Mouse (Mus musculus): ENCODE data around the gene Armc9. TPM values are rescaled to one million over a fixed set of nuclear protein-coding genes. Genes with fewer than 3 reads are reported as not detected.

Gene Armc9
- polyA plus RNA-seq, 1 experiment from 2014 or later: 32.5 TPM

GRCm38 (mm10) chr1:86228653-86229052 is 74.1 kb downstream of the Armc9 start:
- Histone ChIP-seq H3K36me3 (no peaks in the 10 kb centered on the region), H3K27me3 (no peaks in the 10 kb centered on the region), H3K9ac (replicated peaks) (no peak overlapping the region), H3K4me3 (replicated peaks) (no peak overlapping the region), H3K4me1 (replicated peaks) (peaks cover 6% of the 10 kb centered on the region; the same call in 1 of the 2 replicates), H3K9me3 (no peaks in the 10 kb centered on the region), H3K27ac (no peak overlapping the region), H3K4me2 (no peak overlapping the region)
- ATAC-seq (ENCODE audit: insufficient number of reproducible peaks, insufficient read depth, low FRiP score, low TSS enrichment, low read depth): no peak
- WGBS: 89% methylated on average over 8 of the region's 8 CpGs

GRCm38 (mm10) chr1:86229184-86229829 is 74.7 kb downstream of the Armc9 start:
- Histone ChIP-seq H3K4me2 (no peak overlapping the region), H3K27me3 (no peaks in the 10 kb centered on the region), H3K36me3 (no peaks in the 10 kb centered on the region), H3K9ac (replicated peaks) (no peak overlapping the region), H3K4me1 (replicated peaks) (peaks cover 12% of the 10 kb centered on the region; the same call in 1 of the 2 replicates), H3K27ac (no peak overlapping the region), H3K9me3 (no peaks in the 10 kb centered on the region), H3K4me3 (replicated peaks) (no peak overlapping the region)
- ATAC-seq (ENCODE audit: insufficient number of reproducible peaks, insufficient read depth, low FRiP score, low TSS enrichment, low read depth): no peak
- 91% methylated on average over 9 of the region's 9 CpGs for WGBS

DNA sequence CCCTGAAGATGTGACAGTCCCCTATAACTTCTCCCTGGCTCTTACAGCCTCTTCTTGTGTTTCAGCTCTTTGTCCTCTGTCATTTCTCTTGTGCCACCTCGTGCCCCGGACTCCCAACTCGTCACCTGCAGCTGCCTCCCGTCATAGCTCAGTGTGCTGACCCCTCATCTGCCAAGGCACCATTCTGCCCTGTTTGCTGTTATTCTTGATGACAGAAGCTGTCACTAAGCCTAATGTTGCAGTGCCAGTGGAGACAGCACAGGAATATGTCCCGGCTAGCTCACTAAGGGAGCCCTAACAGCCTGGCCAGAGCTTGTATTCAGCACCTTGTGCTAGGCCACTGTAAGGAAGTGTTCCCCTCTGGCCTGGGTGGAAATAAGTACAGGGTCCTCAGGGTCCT is 78.1 kb downstream of the Armc9 start:
- Histone ChIP-seq H3K36me3 (no peaks in the 10 kb centered on the region), H3K9ac (replicated peaks) (no peak overlapping the region), H3K27me3 (no peaks in the 10 kb centered on the region), H3K9me3 (no peaks in the 10 kb centered on the region), H3K4me1 (replicated peaks) (peaks cover 12% of the 10 kb centered on the region; the same call in 1 of the 2 replicates), H3K4me2 (no peak overlapping the region), H3K27ac (no peak overlapping the region), H3K4me3 (replicated peaks) (no peak overlapping the region)
- no peak for ATAC-seq (ENCODE audit: insufficient number of reproducible peaks, insufficient read depth, low FRiP score, low TSS enrichment, low read depth)
- WGBS: 84% methylated on average over 5 of the region's 5 CpGs

- Histone ChIP-seq H3K36me3 (no peaks in the 10 kb centered on the region), H3K27ac (no peak overlapping the region), H3K4me3 (replicated peaks) (no peak overlapping the region), H3K4me2 (no peak overlapping the region), H3K9ac (replicated peaks) (no peak overlapping the region), H3K9me3 (no peaks in the 10 kb centered on the region), H3K27me3 (no peaks in the 10 kb centered on the region), H3K4me1 (replicated peaks) (peaks cover 18% of the 10 kb centered on the region; the same call in 1 of the 2 replicates)
- 66% methylated on average over 4 of the region's 4 CpGs for WGBS
- no peak for ATAC-seq (ENCODE audit: insufficient number of reproducible peaks, insufficient read depth, low FRiP score, low TSS enrichment, low read depth)
These were observed 79.2 kb downstream of the Armc9 start for GRCm38 (mm10) chr1:86233808-86234207.

GRCm38 (mm10) chr1:86235118-86235517 is 80.5 kb downstream of the Armc9 start:
- Histone ChIP-seq H3K9ac (replicated peaks) (no peak overlapping the region), H3K4me2 (no peak overlapping the region), H3K27ac (no peak overlapping the region), H3K9me3 (no peaks in the 10 kb centered on the region), H3K4me1 (replicated peaks) (peaks cover 31% of the 10 kb centered on the region; the same call in 1 of the 2 replicates), H3K36me3 (no peaks in the 10 kb centered on the region), H3K4me3 (replicated peaks) (no peak overlapping the region), H3K27me3 (no peaks in the 10 kb centered on the region)
- 84% methylated on average over 10 of the region's 10 CpGs for WGBS
- ATAC-seq (ENCODE audit: insufficient number of reproducible peaks, insufficient read depth, low FRiP score, low TSS enrichment, low read depth): no peak

DNA sequence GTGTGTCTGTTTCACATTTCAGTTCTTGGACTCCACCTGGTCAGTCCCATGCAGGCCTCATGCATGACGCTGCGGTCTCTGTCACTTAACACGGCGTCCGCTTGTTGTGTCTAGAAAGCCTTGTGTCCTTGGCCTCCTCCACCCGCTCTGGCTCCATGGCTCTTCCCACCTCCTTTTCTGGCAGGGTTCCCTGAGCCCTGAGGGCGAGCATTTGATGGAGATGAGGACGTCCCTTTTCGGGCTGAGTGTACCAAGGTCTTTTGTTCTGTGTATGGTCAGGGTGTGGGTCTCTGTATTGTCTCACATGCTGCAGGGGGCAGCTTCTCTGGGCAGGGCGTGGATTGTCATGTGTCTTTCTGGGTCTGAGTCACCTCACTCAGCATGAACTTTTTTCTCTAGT is 81.9 kb downstream of the Armc9 start:
- H3K27ac ChIP-seq: no peak overlapping the region
- 88% methylated on average over 10 of the region's 10 CpGs for WGBS
- H3K4me3 ChIP-seq (replicated peaks): no peak overlapping the region
- no peak overlapping the region for H3K9ac ChIP-seq (replicated peaks)
- no peaks in the 10 kb centered on the region for H3K27me3 ChIP-seq
- H3K36me3 ChIP-seq: no peaks in the 10 kb centered on the region
- no peak overlapping the region for H3K4me2 ChIP-seq
- no peaks in the 10 kb centered on the region for H3K9me3 ChIP-seq
- ATAC-seq (ENCODE audit: insufficient number of reproducible peaks, insufficient read depth, low FRiP score, low TSS enrichment, low read depth): no peak
- H3K4me1 ChIP-seq (replicated peaks): peaks cover 31% of the 10 kb centered on the region; the same call in 1 of the 2 replicates

DNA sequence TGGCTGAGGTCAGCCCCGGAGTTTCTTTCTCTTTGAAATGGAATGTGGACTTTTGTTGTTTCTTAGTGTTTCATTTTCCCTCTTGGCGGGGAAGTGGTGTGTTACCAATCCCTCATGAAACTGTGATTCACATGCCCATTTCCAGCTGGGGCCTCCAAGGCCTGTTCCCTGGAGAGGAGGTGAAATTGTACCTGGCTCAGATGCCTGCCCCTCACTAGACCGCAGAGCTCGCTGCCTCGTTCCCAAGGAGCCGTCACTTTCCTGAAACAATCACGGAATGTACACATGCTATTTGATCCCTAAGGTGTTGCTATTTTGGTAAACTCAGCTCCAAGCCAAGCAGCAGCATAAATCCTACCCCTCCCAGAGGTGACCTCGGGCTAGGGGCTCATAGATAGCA is 84.4 kb downstream of the Armc9 start:
- no peaks in the 10 kb centered on the region for H3K36me3 ChIP-seq
- H3K4me1 ChIP-seq (replicated peaks): peaks cover 21% of the 10 kb centered on the region; the same call in 1 of the 2 replicates
- H3K4me2 ChIP-seq: no peak overlapping the region
- H3K4me3 ChIP-seq (replicated peaks): no peak overlapping the region
- H3K27ac ChIP-seq: peak overlapping the region; percentile 51
- no peaks in the 10 kb centered on the region for H3K27me3 ChIP-seq
- H3K9me3 ChIP-seq: no peaks in the 10 kb centered on the region
- ATAC-seq (ENCODE audit: insufficient number of reproducible peaks, insufficient read depth, low FRiP score, low TSS enrichment, low read depth): no peak; the same call in 1 of the 2 replicates
- 0 out of 2 replicates have a peak overlapping the region, but pooled peaks have one; percentile 3 for H3K9ac ChIP-seq (replicated peaks)
- WGBS: 49% methylated on average over 8 of the region's 8 CpGs

DNA sequence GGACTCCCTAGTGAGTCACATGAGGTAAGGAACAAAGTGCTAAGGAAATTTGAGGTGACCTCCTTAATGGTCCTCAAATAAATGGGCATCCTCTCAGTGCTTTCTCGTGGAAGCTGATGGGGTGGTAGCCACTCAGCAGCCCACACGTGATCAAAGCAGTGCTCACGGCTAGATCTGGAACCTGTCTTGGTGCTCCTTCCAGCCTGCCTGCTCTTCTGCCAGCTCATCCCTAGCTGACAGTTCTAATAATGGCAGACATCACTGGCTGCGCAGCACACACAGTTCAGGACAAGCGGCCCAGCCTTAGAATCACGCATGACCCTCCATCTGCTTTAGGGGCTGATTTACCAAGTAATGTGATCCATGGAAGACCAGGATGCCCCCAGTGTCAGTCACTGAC is 85.3 kb downstream of the Armc9 start:
- Histone ChIP-seq H3K4me3 (replicated peaks) (no peak overlapping the region), H3K27me3 (no peaks in the 10 kb centered on the region), H3K36me3 (no peaks in the 10 kb centered on the region), H3K4me1 (replicated peaks) (peaks cover 19% of the 10 kb centered on the region; the same call in 1 of the 2 replicates), H3K4me2 (no peak overlapping the region), H3K9ac (replicated peaks) (no peak overlapping the region), H3K9me3 (no peaks in the 10 kb centered on the region), H3K27ac (peak overlapping the region; percentile 51; the same call in 1 of the 2 replicates)
- no peak for ATAC-seq (ENCODE audit: insufficient number of reproducible peaks, insufficient read depth, low FRiP score, low TSS enrichment, low read depth)
- WGBS: 84% methylated on average over 6 of the region's 6 CpGs

DNA sequence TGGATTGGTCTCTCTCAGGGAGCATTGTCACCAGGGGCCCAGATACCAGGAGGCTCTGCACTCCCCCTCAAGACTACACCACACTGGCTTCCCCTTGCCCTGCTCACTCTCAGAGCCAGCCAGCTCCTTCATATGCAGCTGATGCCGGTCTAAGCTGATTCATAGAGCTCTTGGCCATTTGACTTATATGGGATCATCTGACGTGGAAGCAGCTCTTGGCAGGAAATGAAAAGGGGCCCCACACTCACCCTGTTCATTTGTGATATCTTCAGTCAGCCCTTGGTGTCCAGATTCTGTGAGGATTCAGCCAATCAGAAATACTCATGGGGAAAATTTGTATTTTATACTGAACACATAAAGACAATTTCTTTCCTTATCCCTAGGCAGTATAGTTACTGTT is 86.4 kb downstream of the Armc9 start:
- no peak overlapping the region for H3K4me3 ChIP-seq (replicated peaks)
- WGBS: 57% methylated on average over 2 of the region's 2 CpGs

GRCm38 (mm10) chr1:86243490-86243889 is 88.9 kb downstream of the Armc9 start:
- H3K36me3 ChIP-seq: no peaks in the 10 kb centered on the region; the same call in 1 of the 2 replicates
- H3K4me3 ChIP-seq (replicated peaks): no peak overlapping the region
- no peaks in the 10 kb centered on the region for H3K9me3 ChIP-seq
- no peak overlapping the region for H3K27ac ChIP-seq
- 80% methylated on average over 6 of the region's 6 CpGs for WGBS
- peaks cover 16% of the 10 kb centered on the region; the same call in 1 of the 2 replicates for H3K4me1 ChIP-seq (replicated peaks)
- no peak for ATAC-seq (ENCODE audit: insufficient number of reproducible peaks, insufficient read depth, low FRiP score, low TSS enrichment, low read depth)
- H3K9ac ChIP-seq (replicated peaks): no peak overlapping the region
- no peaks in the 10 kb centered on the region for H3K27me3 ChIP-seq
- H3K4me2 ChIP-seq: no peak overlapping the region

More for the DNA sequence above, 86.4 kb downstream of the Armc9 start:
- Histone ChIP-seq H3K36me3 (no peaks in the 10 kb centered on the region), H3K9me3 (no peaks in the 10 kb centered on the region), H3K4me1 (replicated peaks) (peaks cover 19% of the 10 kb centered on the region; the same call in 1 of the 2 replicates), H3K27me3 (no peaks in the 10 kb centered on the region), H3K9ac (replicated peaks) (no peak overlapping the region), H3K4me2 (no peak overlapping the region), H3K27ac (no peak overlapping the region)
- ATAC-seq (ENCODE audit: insufficient number of reproducible peaks, insufficient read depth, low FRiP score, low TSS enrichment, low read depth): no peak

DNA sequence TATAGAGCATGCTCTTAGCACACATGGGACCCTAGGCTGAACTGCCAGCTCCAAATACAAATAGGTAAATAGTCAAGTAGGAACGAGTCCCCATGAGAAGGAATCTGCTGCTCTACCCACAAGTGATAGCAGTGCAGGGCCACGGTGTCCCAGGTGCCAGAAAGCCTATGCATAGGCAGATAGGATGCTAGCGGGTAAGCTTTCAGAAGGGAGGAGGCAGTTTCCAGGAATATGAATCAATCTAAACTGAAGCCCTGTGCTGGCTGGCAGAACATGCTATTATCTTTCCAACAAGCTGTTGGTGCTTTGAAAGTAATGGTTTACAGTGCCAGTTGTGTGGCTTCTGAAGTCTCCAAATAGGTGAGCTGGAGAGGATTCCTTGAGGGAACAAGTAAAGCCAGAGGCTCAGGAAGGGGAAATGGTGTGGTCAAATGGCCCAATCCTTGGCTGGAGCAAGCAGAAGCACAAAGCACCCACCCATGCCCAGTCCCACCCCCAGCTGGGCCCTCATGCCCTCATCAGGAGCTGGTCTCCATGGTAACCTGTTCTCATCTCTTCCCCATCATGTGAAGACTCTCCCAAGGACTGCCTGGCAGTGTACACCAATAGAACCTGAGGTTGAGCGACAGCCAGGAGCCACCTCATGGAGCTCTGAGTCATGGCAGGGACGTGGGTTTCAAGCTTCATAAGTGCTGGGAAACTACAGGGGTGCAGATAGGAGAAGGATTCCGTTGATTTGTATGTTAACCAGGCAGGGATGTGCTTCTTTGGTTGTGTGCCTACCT is 90.9 kb downstream of the Armc9 start:
- Histone ChIP-seq H3K4me2 (no peak overlapping the region), H3K4me1 (replicated peaks) (no peaks in the 10 kb centered on the region), H3K9ac (replicated peaks) (no peak overlapping the region), H3K27ac (no peak overlapping the region), H3K27me3 (no peaks in the 10 kb centered on the region), H3K4me3 (replicated peaks) (no peak overlapping the region), H3K36me3 (peaks cover 8% of the 10 kb centered on the region; the same call in 1 of the 2 replicates), H3K9me3 (no peaks in the 10 kb centered on the region)
- 88% methylated on average over 6 of the region's 6 CpGs for WGBS
- ATAC-seq (ENCODE audit: insufficient number of reproducible peaks, insufficient read depth, low FRiP score, low TSS enrichment, low read depth): no peak
